Mouse (Mus musculus) adrenal gland, postnatal 25 days (tissue): ENCODE measurements around the gene Nsfl1c. TPM values are rescaled to one million over a fixed set of nuclear protein-coding genes. Genes with fewer than 3 reads are reported as not detected.

Source experiments
- DNase-seq: peaks from one replicate; pipeline ENCODE4 v3.0.0; 2021; ENCODE audit warnings: mixed read lengths
- total RNA-seq: library from RNA; stranded (reverse); gene quantifications from 2 replicates; pipeline ENCODE4 v1.2.3, GENCODE M21; 2021

The Nsfl1c gene
- total RNA-seq, 1 experiment from 2014 or later = 159 TPM

GRCm38 (mm10) chr2:151543063-151543895 lies 49.3 kb downstream of the Nsfl1c start:
- peak; percentile 56 for DNase-seq

DNA sequence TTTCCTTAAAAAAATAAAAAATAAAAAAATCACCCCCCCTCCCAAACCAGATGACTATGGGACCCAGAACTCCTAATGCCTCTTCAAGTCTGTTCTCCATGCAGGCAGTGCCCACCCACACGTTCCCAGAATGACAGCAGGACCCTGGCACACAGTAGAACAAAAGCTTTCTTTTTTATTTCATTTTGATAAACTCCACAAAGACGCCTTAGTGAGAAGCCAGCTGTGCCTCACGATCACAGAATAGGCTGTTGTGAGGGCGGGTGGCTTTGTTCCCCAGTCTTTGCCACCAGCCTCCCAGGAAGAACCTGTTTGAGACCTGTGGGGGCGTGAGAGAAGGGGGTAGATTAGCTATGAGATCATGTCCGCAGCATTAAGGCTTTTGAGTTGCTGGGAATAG lies 50.7 kb downstream of the Nsfl1c start:
- no peak for DNase-seq

- DNase-seq = no peak
Observed at GRCm38 (mm10) chr2:151546571-151546970, 52.6 kb downstream of the Nsfl1c start.

- DNase-seq = no peak
Observed at GRCm38 (mm10) chr2:151549615-151550121, 55.7 kb downstream of the Nsfl1c start.

Other genes starting within 250 kb of the Nsfl1c start
- gene 4921509C19Rik, start 18.0 kb upstream of the Nsfl1c start, total RNA-seq = not detected in 2 replicates
- 233 and 267 TPM in 2 replicates for gene Fkbp1a, start 48.3 kb downstream of the Nsfl1c start, total RNA-seq
- 1.1 and 1.3 TPM in 2 replicates for gene Sdcbp2, start 78.4 kb downstream of the Nsfl1c start, total RNA-seq
- 10.8 and 12.7 TPM in 2 replicates for gene Snph, start 138.4 kb downstream of the Nsfl1c start, total RNA-seq
- gene Rad21l, start 174.4 kb downstream of the Nsfl1c start, total RNA-seq = 0.18 TPM in 1 of 2 replicates, not detected in the other
- 0.90 and 1.4 TPM in 2 replicates for gene Tmem74b, start 207.8 kb downstream of the Nsfl1c start, total RNA-seq